10 mouse cellular contexts compared by ENCODE assay signal in genomic region chr7:143428142-143428813, GRCm38 (mm10). TPM values are rescaled to one million over a fixed set of nuclear protein-coding genes. Genes with fewer than 3 reads are reported as not detected.
A peak's percentile ranks its signal among the peaks of the same experiment; 100 is the strongest.
DNase-seq lines count a peak whose midpoint lies in the region; ATAC-seq and TF ChIP-seq lines count a peak whose summit lies in the region.
"Had no signal": no experiment of that assay in that cellular context is flagged by ENCODE, and none has a peak within 500 bp of the region (broad histone marks: within the 10 kb centered on the region; RNA-seq: fewer than 3 reads in every experiment).

No protein-coding gene starts in this region.

- intact Hi-C loops in heart, postnatal 25 days (cut with DNase I) = no loop called here

- H3K4me1 ChIP-seq in heart, postnatal 0 days (ENCODE audit: control insufficient read depth, insufficient read depth) = peaks cover 5% of the 10 kb centered on the region; the same call in 1 of the 2 replicates
- peaks cover 11% of the 10 kb centered on the region for H3K4me1 ChIP-seq in forebrain, embryonic 14.5 days (ENCODE audit: control insufficient read depth, insufficient read depth, low read length)
- peaks cover 5% of the 10 kb centered on the region; the same call in 1 of the 2 replicates for H3K4me1 ChIP-seq in midbrain, embryonic 16.5 days (ENCODE audit: control insufficient read depth, insufficient read depth, low read length)
- H3K4me1 ChIP-seq: megakaryocyte, embryonic 14.5 days had no signal

- WGBS in heart, postnatal 0 days = 69% methylated on average over 23 of the region's 23 CpGs
- 7% methylated on average over 20 of the region's 23 CpGs for WGBS in forebrain, embryonic 14.5 days
- WGBS in midbrain, embryonic 16.5 days = 17% methylated on average over 23 of the region's 23 CpGs

- H3K9ac ChIP-seq in heart, postnatal 0 days (replicated peaks; ENCODE audit: low read depth, low read length) = no peak overlapping the region
- H3K9ac ChIP-seq in forebrain, embryonic 14.5 days (ENCODE audit: low read length) = no peak overlapping the region
- H3K9ac ChIP-seq in midbrain, embryonic 16.5 days (ENCODE audit: low read depth, low read length) = no peak overlapping the region

- no peaks in the 10 kb centered on the region for H3K36me3 ChIP-seq in heart, postnatal 0 days (replicated peaks; ENCODE audit: control insufficient read depth, insufficient read depth, low read length)
- no peaks in the 10 kb centered on the region for H3K36me3 ChIP-seq in forebrain, embryonic 14.5 days (ENCODE audit: control insufficient read depth, insufficient read depth, low read length)
- no peaks in the 10 kb centered on the region for H3K36me3 ChIP-seq in midbrain, embryonic 16.5 days (ENCODE audit: control insufficient read depth, insufficient read depth, low read length)

- no peak for DNase-seq in heart, postnatal 0 days (ENCODE audit: low spot score)
- DNase-seq in heart, postnatal 25 days (ENCODE audit: low spot score) = no peak
- peak; percentile 98 for DNase-seq in cerebellum, adult 11-12 months
- peak; percentile 86 for DNase-seq in forebrain, embryonic 14.5 days (ENCODE audit: low spot score)
- no peak for DNase-seq in urinary bladder, postnatal 25 days (ENCODE audit: low spot score)
- no peak for DNase-seq in right cerebral cortex, postnatal 10 days (ENCODE audit: low spot score in 2 of 2)
- DNase-seq in layer of hippocampus, postnatal 14 days (ENCODE audit: low spot score in 2 of 2) = no peak
- DNase-seq: thymus, adult 18-20 months had no signal

- no peak overlapping the region for H3K27ac ChIP-seq in heart, postnatal 0 days (ENCODE audit: low read depth)
- H3K27ac ChIP-seq in forebrain, embryonic 14.5 days (ENCODE audit: low read depth, low read length) = 0 out of 2 replicates have a peak overlapping the region, but pooled peaks have one; percentile 21
- no peak overlapping the region for H3K27ac ChIP-seq in midbrain, embryonic 16.5 days (ENCODE audit: low read length)

- peak; percentile 47; the same call in 1 of the 2 replicates for ATAC-seq in heart, postnatal 0 days (ENCODE audit: insufficient read depth, low read depth)
- peak; percentile 93 for ATAC-seq in forebrain, embryonic 14.5 days
- peak; percentile 78 for ATAC-seq in midbrain, embryonic 16.5 days

- no peaks in the 10 kb centered on the region for H3K9me3 ChIP-seq in heart, postnatal 0 days (replicated peaks; ENCODE audit: control insufficient read depth, low read length)
- H3K9me3 ChIP-seq in forebrain, embryonic 14.5 days (replicated peaks; ENCODE audit: control insufficient read depth, low read length) = no peaks in the 10 kb centered on the region
- no peaks in the 10 kb centered on the region for H3K9me3 ChIP-seq in midbrain, embryonic 16.5 days (replicated peaks; ENCODE audit: control insufficient read depth, low read length, poor library complexity, severe bottlenecking)
- H3K9me3 ChIP-seq: megakaryocyte, embryonic 14.5 days had no signal

- H3K27me3 ChIP-seq in heart, postnatal 0 days (ENCODE audit: control insufficient read depth, insufficient read depth, low read length) = no peaks in the 10 kb centered on the region
- H3K27me3 ChIP-seq in forebrain, embryonic 14.5 days (replicated peaks; ENCODE audit: control insufficient read depth, insufficient read depth, low read length) = peaks cover 26% of the 10 kb centered on the region; the same call in 1 of the 2 replicates
- no peaks in the 10 kb centered on the region for H3K27me3 ChIP-seq in midbrain, embryonic 16.5 days (ENCODE audit: control insufficient read depth, insufficient read depth, low read depth, low read length)

- no peak overlapping the region for H3K4me3 ChIP-seq in heart, postnatal 0 days (ENCODE audit: low read depth, low read length)
- H3K4me3 ChIP-seq in forebrain, embryonic 14.5 days (ENCODE audit: low read depth, low read length) = no peak overlapping the region
- no peak overlapping the region for H3K4me3 ChIP-seq in midbrain, embryonic 16.5 days (ENCODE audit: low read depth, low read length)
- H3K4me3 ChIP-seq: megakaryocyte, embryonic 14.5 days had no signal

- TF ChIP-seq CTCF in heart, postnatal 0 days (IDR thresholded peaks at IDR 0.05; ENCODE audit: low read depth) = no peak

- H3K4me2 ChIP-seq in heart, postnatal 0 days (ENCODE audit: low read depth, low read length) = no peak overlapping the region
- H3K4me2 ChIP-seq in forebrain, embryonic 14.5 days (ENCODE audit: low read length) = no peak overlapping the region
- no peak overlapping the region for H3K4me2 ChIP-seq in midbrain, embryonic 16.5 days (ENCODE audit: low read length)

- TF ChIP-seq EP300 in heart, postnatal 0 days (IDR thresholded peaks at IDR 0.05; ENCODE audit: low read depth) = no peak

RNA-seq across cellular contexts. Expression of gene Cdkn1c, which starts 32.6 kb away (rescaled TPM):
- total RNA-seq in heart, postnatal 0 days (2014; rRNA removed; ENCODE audit: low replicate concordance) = 94.6 and 143 TPM in 2 replicates
- 81.3 and 97.4 TPM in 2 replicates for polyA plus RNA-seq in heart, postnatal 0 days (2015; fragmentation: Nextera tagmentation; extraction: Ambion mirVana)
- 10 to 100 TPM; 35.8 to 44.2 TPM for total RNA-seq in heart, postnatal 25 days (2021)
- polyA plus RNA-seq in forebrain, embryonic 14.5 days (2014; fragmentation: Nextera tagmentation; extraction: Ambion mirVana) = 229 and 231 TPM in 2 replicates
- 171 and 184 TPM in 2 replicates for polyA plus RNA-seq in midbrain, embryonic 16.5 days (2015; fragmentation: Nextera tagmentation; extraction: Ambion mirVana)
- 10 to 100 TPM in 1 of 2 experiments, 1 to 10 TPM in 1; 9.7 to 14.5 TPM for total RNA-seq in layer of hippocampus, postnatal 14 days (2021)

RNA-seq across cellular contexts. Expression of gene Slc22a18, which starts 45.3 kb away (rescaled TPM):
- 0.27 TPM in 1 of 2 replicates, not detected in the other for total RNA-seq in heart, postnatal 0 days (2014; rRNA removed; ENCODE audit: low replicate concordance)
- 0.60 and 0.93 TPM in 2 replicates for polyA plus RNA-seq in heart, postnatal 0 days (2015; fragmentation: Nextera tagmentation; extraction: Ambion mirVana)
- total RNA-seq in heart, postnatal 25 days (2021) = under 1 TPM; 0.17 to 0.49 TPM
- 0.52 and 0.66 TPM in 2 replicates for polyA plus RNA-seq in forebrain, embryonic 14.5 days (2014; fragmentation: Nextera tagmentation; extraction: Ambion mirVana)
- 0.55 and 1.1 TPM in 2 replicates for polyA plus RNA-seq in midbrain, embryonic 16.5 days (2015; fragmentation: Nextera tagmentation; extraction: Ambion mirVana)
- total RNA-seq in layer of hippocampus, postnatal 14 days (2021) = under 1 TPM; 0.21 to 0.36 TPM

Comparison
In these comparisons a context has a peak if more than half of its experiments do, and no peak if none do; other contexts are left out.
1. DNase-seq: peak in cerebellum, adult 11-12 months (single experiment) and forebrain, embryonic 14.5 days (single experiment); none in heart, postnatal 0 days (single experiment), heart, postnatal 25 days (single experiment), urinary bladder, postnatal 25 days (single experiment), right cerebral cortex, postnatal 10 days (0 of 2) and layer of hippocampus, postnatal 14 days (0 of 2).
2. Peak in every context shown above with its lines, with median percentiles within 50 percentile points of each other: ATAC-seq.